Mouse (Mus musculus): ENCODE measurements around the gene Ifna16. TPM values are rescaled to one million over a fixed set of nuclear protein-coding genes. Genes with fewer than 3 reads are reported as not detected.

Ifna16 gene
- polyA plus RNA-seq (2014; fragmentation: Nextera tagmentation; extraction: Ambion mirVana), result not detected in 2 replicates

DNA sequence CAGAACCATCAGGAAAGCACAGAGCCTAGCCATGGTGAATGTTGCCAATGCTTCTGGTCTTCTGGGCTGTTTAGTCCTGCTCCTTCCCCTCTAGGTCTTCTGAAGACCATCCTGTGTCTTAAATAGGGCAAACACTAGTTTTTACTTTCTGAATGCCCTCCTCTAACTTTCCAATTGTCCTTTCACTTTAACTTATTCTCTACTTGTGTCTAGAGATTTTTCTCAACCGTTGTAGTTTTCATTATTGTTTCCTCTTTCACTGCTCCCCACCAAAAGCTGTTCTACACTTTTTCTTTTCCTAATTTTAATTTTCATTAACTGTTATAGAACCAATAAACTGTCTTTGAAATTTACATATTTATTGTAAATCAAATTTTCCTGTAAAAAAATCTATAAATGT is at the start of gene Ifna16:
TSS of gene Ifna16 (minus strand) at position 101 of the 400 bp plus-strand sequence.
- Histone ChIP-seq H3K4me1 (replicated peaks; ENCODE audit: control insufficient read depth, insufficient read depth, low read length) (no peaks in the 10 kb centered on the region), H3K27ac (ENCODE audit: low read depth) (no peak within 1 kb of the TSS), H3K9me3 (ENCODE audit: control insufficient read depth, low read length) (no peaks in the 10 kb centered on the region), H3K4me3 (ENCODE audit: low read depth, low read length) (no peak within 1 kb of the TSS), H3K4me2 (ENCODE audit: low read length) (no peak within 1 kb of the TSS), H3K27me3 (replicated peaks; ENCODE audit: control insufficient read depth, insufficient read depth, low read length) (no peaks in the 10 kb centered on the region), H3K9ac (ENCODE audit: low read length) (no peak within 1 kb of the TSS), H3K36me3 (ENCODE audit: control insufficient read depth, insufficient read depth, low read length) (no peaks in the 10 kb centered on the region)
- DNase-seq (ENCODE audit: low spot score) (no peak), ATAC-seq (replicated peaks; ENCODE audit: low FRiP score, low TSS enrichment, low read depth) (no peak)
- WGBS, result 88% methylated on average over 1 of the region's 1 CpGs

- Histone ChIP-seq H3K4me1 (replicated peaks; ENCODE audit: control insufficient read depth, insufficient read depth, low read length) (peaks cover 18% of the 10 kb centered on the region), H3K9me3 (ENCODE audit: control insufficient read depth, low read length) (no peaks in the 10 kb centered on the region), H3K27me3 (replicated peaks; ENCODE audit: control insufficient read depth, insufficient read depth, low read length) (no peaks in the 10 kb centered on the region), H3K9ac (ENCODE audit: low read length) (no peak overlapping the region), H3K4me2 (ENCODE audit: low read length) (peak overlapping the region; percentile 96; the same call in 1 of the 2 replicates), H3K27ac (ENCODE audit: low read depth) (peak overlapping the region; percentile 92), H3K4me3 (ENCODE audit: low read depth, low read length) (no peak overlapping the region), H3K36me3 (ENCODE audit: control insufficient read depth, insufficient read depth, low read length) (peaks cover 14% of the 10 kb centered on the region)
- ATAC-seq (replicated peaks; ENCODE audit: low FRiP score, low TSS enrichment, low read depth) (no peak), DNase-seq (ENCODE audit: low spot score) (peak; percentile 62)
- WGBS, result 49% methylated on average over 8 of the region's 8 CpGs
Measured at GRCm38 (mm10) chr4:88723497-88724090, 46.9 kb upstream of the Ifna16 start.

DNA sequence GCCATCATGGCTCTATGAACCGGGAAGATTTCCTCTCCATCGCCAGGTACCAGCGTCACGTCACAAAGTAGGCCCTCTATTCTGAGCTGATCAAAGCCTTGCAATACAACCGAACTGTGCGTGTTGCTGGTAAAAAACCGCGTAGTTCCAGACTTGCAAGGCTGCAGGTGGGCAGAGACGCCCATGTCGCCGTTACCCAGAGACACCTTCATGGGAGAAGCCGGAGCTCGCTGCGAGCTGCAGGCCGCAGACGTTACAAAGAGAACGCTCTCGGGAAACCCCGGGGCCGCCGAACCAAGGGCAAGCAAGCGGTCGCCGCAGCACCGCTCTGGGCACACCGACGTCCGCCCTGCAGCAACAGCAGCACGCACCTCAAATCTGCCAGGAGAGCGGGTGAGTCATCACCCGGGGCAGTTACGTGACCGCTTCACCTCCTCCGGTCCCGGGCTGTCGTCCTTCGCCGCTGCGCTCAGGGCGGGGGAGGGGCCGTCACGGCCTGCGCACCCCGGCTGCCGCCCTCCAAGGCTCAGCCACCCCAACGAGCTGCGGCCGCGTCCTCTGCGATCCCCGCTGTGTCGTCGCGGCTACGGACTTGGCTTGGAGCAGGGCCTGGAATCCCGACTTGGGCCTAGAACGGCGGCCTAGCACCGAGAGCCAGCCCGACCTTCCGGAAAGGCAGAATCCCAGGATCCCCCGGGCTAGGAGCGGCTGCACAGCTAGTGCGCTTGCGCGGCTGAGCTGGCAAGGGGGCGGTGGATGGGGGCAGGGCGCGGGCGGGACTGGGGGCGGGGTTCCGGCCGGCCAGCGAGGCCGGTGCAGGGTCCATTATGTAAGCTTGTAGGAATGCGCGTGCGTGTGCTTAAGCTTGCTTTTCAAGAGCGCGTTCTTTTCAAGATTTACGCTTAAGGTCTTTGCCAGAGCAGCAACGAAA is 45.3 kb upstream of the Ifna16 start, which contains the start of the genes Gm26566 and Klhl9:
TSS of gene Gm26566 (plus strand) at position 15 of the 931 bp plus-strand sequence.
TSS of gene Klhl9 (minus strand) at position 675 of the 931 bp plus-strand sequence.
- Histone ChIP-seq H3K36me3 (ENCODE audit: control insufficient read depth, insufficient read depth, low read length) (peaks cover 22% of the 10 kb centered on the region), H3K27me3 (replicated peaks; ENCODE audit: control insufficient read depth, insufficient read depth, low read length) (no peaks in the 10 kb centered on the region), H3K4me3 (ENCODE audit: low read depth, low read length) (peak within 1 kb of the TSS; percentile 98), H3K4me1 (replicated peaks; ENCODE audit: control insufficient read depth, insufficient read depth, low read length) (peaks cover 21% of the 10 kb centered on the region), H3K4me2 (ENCODE audit: low read length) (peak within 1 kb of the TSS; percentile 96), H3K9me3 (ENCODE audit: control insufficient read depth, low read length) (no peaks in the 10 kb centered on the region), H3K27ac (ENCODE audit: low read depth) (peak within 1 kb of the TSS; percentile 92), H3K9ac (ENCODE audit: low read length) (peak within 1 kb of the TSS; percentile 96)
- under 1% methylated on average over 82 of the region's 82 CpGs for WGBS
- peak; percentile 93 for ATAC-seq (replicated peaks; ENCODE audit: low FRiP score, low TSS enrichment, low read depth)
- DNase-seq (ENCODE audit: low spot score), result peak; percentile 96

- H3K4me2 ChIP-seq (ENCODE audit: low read length), result peak overlapping the region; percentile 96
- no peak for DNase-seq (ENCODE audit: low spot score)
- H3K9me3 ChIP-seq (ENCODE audit: control insufficient read depth, low read length), result no peaks in the 10 kb centered on the region
- H3K36me3 ChIP-seq (ENCODE audit: control insufficient read depth, insufficient read depth, low read length), result peaks cover 34% of the 10 kb centered on the region
- H3K4me3 ChIP-seq (ENCODE audit: low read depth, low read length), result peak overlapping the region; percentile 29
- no peaks in the 10 kb centered on the region for H3K27me3 ChIP-seq (replicated peaks; ENCODE audit: control insufficient read depth, insufficient read depth, low read length)
- peaks cover 21% of the 10 kb centered on the region for H3K4me1 ChIP-seq (replicated peaks; ENCODE audit: control insufficient read depth, insufficient read depth, low read length)
- H3K27ac ChIP-seq (ENCODE audit: low read depth), result no peak overlapping the region
- H3K9ac ChIP-seq (ENCODE audit: low read length), result 0 out of 2 replicates have a peak overlapping the region, but pooled peaks have one; percentile 13
- no peak for ATAC-seq (replicated peaks; ENCODE audit: low FRiP score, low TSS enrichment, low read depth)
- 25% methylated on average over 1 of the region's 1 CpGs for WGBS
Measured at GRCm38 (mm10) chr4:88718715-88719114, 42.0 kb upstream of the Ifna16 start.

DNA sequence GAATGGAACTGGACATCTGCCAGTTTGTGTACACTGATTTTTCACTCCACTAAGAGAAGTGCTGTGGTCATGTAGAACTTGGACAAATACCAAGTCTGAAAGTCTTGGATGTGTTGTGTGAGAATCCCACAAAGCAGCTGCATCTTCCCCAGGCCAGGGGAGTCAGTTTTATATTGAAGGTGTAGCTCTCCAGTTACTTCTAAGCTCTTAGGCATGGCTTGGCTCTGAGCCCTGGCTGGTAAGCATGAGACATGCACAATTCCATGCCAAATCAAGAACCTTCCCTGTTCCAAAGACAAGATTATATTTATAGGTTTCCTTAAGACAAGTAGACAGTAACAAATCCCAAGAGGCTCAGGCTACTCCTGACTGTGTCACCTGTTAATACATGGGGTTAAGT is 38.3 kb upstream of the Ifna16 start:
- Histone ChIP-seq H3K9me3 (ENCODE audit: control insufficient read depth, low read length) (no peaks in the 10 kb centered on the region), H3K4me2 (ENCODE audit: low read length) (no peak overlapping the region), H3K9ac (ENCODE audit: low read length) (no peak overlapping the region), H3K27me3 (replicated peaks; ENCODE audit: control insufficient read depth, insufficient read depth, low read length) (no peaks in the 10 kb centered on the region), H3K4me3 (ENCODE audit: low read depth, low read length) (no peak overlapping the region), H3K36me3 (ENCODE audit: control insufficient read depth, insufficient read depth, low read length) (peaks cover 27% of the 10 kb centered on the region), H3K27ac (ENCODE audit: low read depth) (no peak overlapping the region), H3K4me1 (replicated peaks; ENCODE audit: control insufficient read depth, insufficient read depth, low read length) (peaks cover 8% of the 10 kb centered on the region; the same call in 1 of the 2 replicates)
- ATAC-seq (replicated peaks; ENCODE audit: low FRiP score, low TSS enrichment, low read depth) (no peak), DNase-seq (ENCODE audit: low spot score) (no peak)

DNA sequence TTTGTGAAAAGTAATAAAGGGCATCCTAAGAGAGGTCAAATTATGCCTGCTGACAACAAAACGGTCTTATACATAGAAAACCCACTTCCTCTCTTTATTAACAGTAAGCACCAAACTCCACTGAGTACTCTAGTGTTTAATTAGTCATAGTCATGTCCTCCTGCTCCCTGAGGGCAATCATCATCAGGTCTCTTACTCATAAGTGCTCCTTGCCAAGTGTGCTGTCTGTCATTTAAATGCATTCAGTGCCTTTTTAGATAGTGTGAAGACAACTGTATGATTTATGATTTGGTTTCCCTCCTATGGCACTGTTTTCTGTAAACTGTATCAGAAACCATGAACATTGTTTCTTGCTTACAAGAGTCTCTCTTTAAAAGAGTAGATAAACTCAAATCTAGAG is 37.6 kb upstream of the Ifna16 start:
- Histone ChIP-seq H3K4me3 (ENCODE audit: low read depth, low read length) (no peak overlapping the region), H3K27me3 (replicated peaks; ENCODE audit: control insufficient read depth, insufficient read depth, low read length) (no peaks in the 10 kb centered on the region), H3K4me1 (replicated peaks; ENCODE audit: control insufficient read depth, insufficient read depth, low read length) (peaks cover 6% of the 10 kb centered on the region; the same call in 1 of the 2 replicates), H3K9me3 (ENCODE audit: control insufficient read depth, low read length) (no peaks in the 10 kb centered on the region), H3K4me2 (ENCODE audit: low read length) (no peak overlapping the region), H3K27ac (ENCODE audit: low read depth) (no peak overlapping the region), H3K36me3 (ENCODE audit: control insufficient read depth, insufficient read depth, low read length) (peaks cover 24% of the 10 kb centered on the region), H3K9ac (ENCODE audit: low read length) (no peak overlapping the region)
- ATAC-seq (replicated peaks; ENCODE audit: low FRiP score, low TSS enrichment, low read depth) (no peak), DNase-seq (ENCODE audit: low spot score) (no peak)
- 87% methylated on average over 1 of the region's 1 CpGs for WGBS

GRCm38 (mm10) chr4:88707128-88707826 is 30.6 kb upstream of the Ifna16 start:
- Histone ChIP-seq H3K4me3 (ENCODE audit: low read depth, low read length) (no peak overlapping the region), H3K27ac (ENCODE audit: low read depth) (no peak overlapping the region), H3K9ac (ENCODE audit: low read length) (no peak overlapping the region), H3K36me3 (ENCODE audit: control insufficient read depth, insufficient read depth, low read length) (no peaks in the 10 kb centered on the region), H3K4me2 (ENCODE audit: low read length) (no peak overlapping the region), H3K4me1 (replicated peaks; ENCODE audit: control insufficient read depth, insufficient read depth, low read length) (no peaks in the 10 kb centered on the region), H3K27me3 (replicated peaks; ENCODE audit: control insufficient read depth, insufficient read depth, low read length) (no peaks in the 10 kb centered on the region), H3K9me3 (ENCODE audit: control insufficient read depth, low read length) (no peaks in the 10 kb centered on the region)
- WGBS, result 85% methylated on average over 1 of the region's 1 CpGs
- ATAC-seq (replicated peaks; ENCODE audit: low FRiP score, low TSS enrichment, low read depth) (no peak), DNase-seq (ENCODE audit: low spot score) (no peak)

- WGBS, result 39% methylated on average over 3 of the region's 3 CpGs
Measured at GRCm38 (mm10) chr4:88705924-88706323, 29.2 kb upstream of the Ifna16 start.

More at GRCm38 (mm10) chr4:88705924-88706323, 29.2 kb upstream of the Ifna16 start:
- Histone ChIP-seq H3K4me2 (ENCODE audit: low read length) (no peak overlapping the region), H3K27ac (ENCODE audit: low read depth) (no peak overlapping the region), H3K9me3 (ENCODE audit: control insufficient read depth, low read length) (no peaks in the 10 kb centered on the region), H3K4me3 (ENCODE audit: low read depth, low read length) (no peak overlapping the region), H3K9ac (ENCODE audit: low read length) (no peak overlapping the region), H3K36me3 (ENCODE audit: control insufficient read depth, insufficient read depth, low read length) (no peaks in the 10 kb centered on the region), H3K27me3 (replicated peaks; ENCODE audit: control insufficient read depth, insufficient read depth, low read length) (no peaks in the 10 kb centered on the region), H3K4me1 (replicated peaks; ENCODE audit: control insufficient read depth, insufficient read depth, low read length) (no peaks in the 10 kb centered on the region)
- DNase-seq (ENCODE audit: low spot score), result no peak
- ATAC-seq (replicated peaks; ENCODE audit: low FRiP score, low TSS enrichment, low read depth), result no peak
